Mouse (Mus musculus) cerebral cortex, adult 2 months (tissue): ENCODE data around the gene Aldh4a1.

Experiments
- WGBS: fragments of 180-500 bp; shearing (Covaris S2); methylation state at CpG from one replicate; pipeline ENCODE4 v1.1.7; 2018; 5-methylcytosine and 5-hydroxymethylcytosine counted together

Gene Aldh4a1

DNA sequence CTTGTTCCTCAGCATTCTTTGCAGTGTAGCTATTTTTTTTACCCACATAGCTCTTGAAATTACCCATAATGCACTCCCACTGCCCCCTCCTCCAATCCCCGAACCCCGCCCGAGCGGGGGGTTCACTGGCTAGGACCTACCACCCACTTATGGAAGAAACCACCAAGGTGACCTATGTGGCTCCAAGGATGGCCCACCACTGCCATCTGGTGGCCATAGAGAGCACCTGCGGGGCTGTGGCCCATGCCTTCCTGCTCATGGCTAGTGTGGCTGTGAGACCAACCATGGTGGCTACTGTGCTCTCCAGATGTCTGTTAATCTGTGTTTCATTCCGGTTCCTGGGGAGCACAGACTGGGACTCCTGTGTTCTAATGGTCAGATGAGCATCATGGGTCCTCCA, 47.2 kb downstream of the Aldh4a1 start:
- WGBS, result 16% methylated on average over 6 of the region's 6 CpGs

DNA sequence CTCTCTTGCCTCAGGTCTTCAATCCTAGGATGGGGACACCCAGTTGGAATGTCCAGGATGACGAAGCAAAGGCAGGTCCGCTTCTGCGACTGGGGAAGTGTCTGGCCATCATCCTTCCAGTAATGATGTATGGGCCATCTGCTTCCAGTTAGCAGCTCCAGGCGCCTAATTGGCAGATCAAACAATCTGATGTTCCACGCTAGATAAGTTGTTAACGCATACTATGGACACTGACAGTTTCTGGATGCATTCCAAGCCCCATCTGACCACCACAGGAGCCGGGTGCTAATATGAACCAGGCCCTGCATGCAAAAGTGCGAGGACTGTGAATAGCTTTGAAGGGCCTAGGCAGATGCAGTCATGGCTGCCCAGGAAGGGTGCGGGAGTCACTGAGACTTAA, 53.0 kb downstream of the Aldh4a1 start:
- 68% methylated on average over 9 of the region's 9 CpGs for WGBS

DNA sequence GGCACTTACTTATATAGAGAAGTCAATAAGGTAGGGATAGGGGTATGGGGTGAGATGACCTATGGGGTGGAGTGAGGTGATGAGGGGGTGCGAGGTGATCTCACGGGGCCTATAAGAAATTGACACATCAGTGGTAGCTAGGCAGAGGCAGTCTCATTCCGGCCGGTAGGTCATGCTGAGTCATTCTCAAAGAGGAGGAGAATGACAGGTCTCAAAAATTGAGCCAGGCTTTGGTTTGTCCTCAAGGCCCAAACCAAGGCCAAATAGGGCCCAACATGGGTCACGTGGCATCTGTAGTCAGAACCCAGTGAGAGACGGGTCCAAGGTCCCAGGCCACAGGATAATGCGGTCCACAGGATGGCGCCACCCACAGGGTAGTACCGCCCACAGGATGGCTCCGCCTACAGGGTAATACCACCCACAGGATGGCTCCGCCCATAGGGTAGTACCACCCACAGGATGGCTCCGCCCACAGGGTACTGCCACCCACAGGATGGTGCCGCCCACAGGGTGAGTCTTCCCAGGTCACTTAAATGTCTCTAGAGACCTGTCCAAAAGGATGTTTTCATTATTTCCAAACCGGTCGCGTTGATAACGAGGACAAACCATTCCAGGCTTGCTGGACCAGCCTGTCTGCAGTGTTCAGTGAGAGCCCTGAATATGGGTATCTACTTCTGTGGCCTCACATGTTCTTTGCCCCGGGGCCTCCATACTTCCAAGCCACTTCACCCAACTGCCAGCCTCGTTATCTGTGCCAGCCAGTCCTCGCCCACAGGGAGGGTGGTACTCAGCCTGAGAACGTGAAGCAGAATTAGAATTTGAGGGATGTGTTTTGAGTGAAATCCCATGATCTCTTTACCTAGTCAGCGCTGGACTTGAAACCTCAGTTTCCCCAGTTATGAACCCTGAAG, 61.3 kb downstream of the Aldh4a1 start:
- WGBS, result 77% methylated on average over 22 of the region's 22 CpGs

DNA sequence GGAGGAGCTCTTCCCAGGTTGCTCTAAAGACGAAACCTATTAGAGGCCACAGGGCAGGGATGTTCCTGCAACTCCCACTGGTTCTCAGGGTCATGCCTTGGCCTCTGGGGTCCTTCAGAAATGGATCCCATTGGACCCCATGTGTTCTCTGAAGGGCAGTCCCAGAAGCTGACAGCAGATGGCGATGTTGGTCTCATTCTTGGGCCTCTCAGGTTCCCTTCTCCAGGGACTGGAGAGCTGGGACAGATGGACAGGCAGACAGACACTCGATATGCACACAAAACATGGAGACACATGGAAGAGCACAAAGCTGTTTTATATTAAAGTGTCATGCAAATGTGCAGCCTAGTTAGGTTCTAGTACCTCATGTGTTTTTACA, 62.0 kb downstream of the Aldh4a1 start:
- 20% methylated on average over 3 of the region's 3 CpGs for WGBS

DNA sequence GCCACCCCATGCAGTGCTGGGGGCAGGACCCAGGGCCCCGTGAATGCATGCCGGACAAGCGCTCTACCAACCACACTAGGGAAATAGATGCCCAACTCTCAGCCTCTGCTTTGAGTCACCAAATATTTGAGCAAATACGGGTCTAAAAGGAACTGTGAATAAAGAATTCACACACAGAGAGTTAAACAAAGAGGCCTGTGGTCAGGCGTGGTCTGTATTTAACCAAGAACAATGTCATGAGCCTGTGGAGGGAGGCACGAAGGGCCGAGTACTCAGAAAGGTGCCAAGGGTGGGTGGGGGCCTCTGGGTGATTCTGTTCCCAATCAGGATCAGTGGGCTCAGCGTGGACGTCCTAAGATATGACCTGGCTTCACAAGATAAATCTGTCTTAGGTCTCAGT, 65.4 kb downstream of the Aldh4a1 start:
- WGBS, result 69% methylated on average over 9 of the region's 9 CpGs

DNA sequence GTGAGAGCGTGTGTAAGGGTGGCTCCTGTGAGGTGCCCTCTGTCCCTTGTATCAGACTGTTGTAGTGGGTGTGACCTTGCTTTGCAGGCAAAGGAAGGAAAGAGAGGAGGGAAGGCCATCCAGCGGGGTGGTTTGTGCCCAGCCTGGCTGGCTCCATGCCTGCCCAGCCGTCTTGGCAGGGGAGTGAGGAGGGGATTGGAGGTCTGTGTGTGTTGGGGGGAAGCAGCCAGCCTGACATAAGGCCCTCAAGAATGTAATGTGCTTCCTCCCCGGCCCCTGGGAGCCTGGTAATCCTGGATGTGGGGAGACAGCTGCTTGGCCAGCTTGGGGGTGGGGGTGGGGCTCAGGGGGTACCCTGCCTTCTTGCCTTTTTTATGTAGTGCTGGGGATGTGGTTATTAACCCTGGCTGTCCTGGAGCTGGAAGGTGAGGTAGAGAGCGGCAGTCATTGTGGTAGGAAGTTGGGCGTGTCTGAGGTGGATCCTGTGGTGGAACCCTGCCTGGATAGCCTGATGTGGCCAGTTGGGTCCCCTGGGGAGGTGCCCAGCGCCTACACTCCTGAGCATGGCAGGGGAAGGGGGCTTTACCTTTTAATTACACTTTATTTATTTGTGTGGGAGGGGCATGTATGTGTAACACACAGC, 67.1 kb downstream of the Aldh4a1 start:
- 64% methylated on average over 7 of the region's 7 CpGs for WGBS

DNA sequence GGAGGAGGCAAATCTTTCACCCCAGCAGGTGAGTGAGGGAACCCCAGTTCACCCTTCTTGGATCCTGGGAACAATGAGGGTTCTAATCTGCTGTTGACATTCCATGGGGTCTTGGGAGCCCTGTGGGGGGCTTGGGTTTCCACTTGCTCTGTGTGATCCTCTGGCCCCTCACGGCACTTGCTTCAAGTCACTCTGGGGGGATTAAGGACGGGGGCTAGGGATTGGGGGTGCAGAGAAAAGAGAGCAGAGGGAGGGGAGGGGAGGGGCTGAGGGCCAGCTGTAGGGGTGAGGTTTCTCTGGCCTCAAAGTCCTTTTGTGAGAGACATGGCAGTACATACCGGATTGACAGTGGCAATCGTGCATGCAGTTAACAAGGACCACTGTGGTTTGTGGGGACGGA, 70.6 kb downstream of the Aldh4a1 start:
- 56% methylated on average over 5 of the region's 5 CpGs for WGBS

DNA sequence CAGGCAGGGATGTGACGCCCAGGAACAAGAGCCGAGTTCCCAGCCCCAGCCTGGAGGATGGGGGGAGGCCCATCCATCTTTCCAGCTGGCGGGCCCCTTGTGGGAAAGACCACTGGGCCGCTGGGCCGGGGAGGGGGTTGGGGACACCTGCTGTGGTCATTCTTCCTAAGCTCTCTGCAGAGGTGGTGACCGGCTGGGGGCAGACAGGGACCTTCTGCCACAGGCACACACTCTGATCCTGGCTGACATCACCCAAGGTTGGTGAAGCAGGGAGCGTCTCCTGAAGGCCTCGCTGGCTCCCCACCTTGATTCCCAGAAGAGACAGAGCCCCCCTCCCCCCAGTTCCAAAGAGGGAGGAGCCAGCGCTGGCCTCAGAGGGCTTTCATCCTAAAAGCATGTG, 75.1 kb downstream of the Aldh4a1 start:
- 45% methylated on average over 9 of the region's 9 CpGs for WGBS

DNA sequence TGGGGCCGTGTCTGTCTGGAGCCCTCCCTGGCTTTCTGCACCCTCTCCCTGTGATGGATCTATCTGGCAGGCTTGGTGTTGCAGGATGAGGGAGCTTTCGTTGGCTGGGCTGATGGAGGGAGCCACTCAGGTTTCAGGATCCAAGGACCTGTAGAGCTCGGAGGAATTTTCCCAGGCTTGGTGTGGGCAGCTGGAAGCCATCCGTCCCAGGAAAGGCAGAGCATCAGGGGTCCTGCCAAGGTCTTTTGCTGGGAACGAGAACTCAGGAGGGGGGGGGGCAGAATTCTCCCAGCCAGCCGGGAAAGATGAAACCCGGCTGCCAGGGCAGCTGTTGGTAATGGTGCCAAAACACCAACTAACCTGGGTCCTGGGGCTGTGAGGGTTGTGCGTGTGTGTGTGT, 75.9 kb downstream of the Aldh4a1 start:
- WGBS, result 67% methylated on average over 8 of the region's 8 CpGs
